Mouse (Mus musculus) spleen, embryonic (tissue): Measurements from ENCODE around the gene Jag1.

ENCODE experiments used
- CTCF ChIA-PET: fragments of 350-600 bp; sonication (Branson Sonifier 250); formaldehyde crosslinking; loops from one replicate; lab custom pipeline; 2022; lab: Charles Lee

The Jag1 gene

DNA sequence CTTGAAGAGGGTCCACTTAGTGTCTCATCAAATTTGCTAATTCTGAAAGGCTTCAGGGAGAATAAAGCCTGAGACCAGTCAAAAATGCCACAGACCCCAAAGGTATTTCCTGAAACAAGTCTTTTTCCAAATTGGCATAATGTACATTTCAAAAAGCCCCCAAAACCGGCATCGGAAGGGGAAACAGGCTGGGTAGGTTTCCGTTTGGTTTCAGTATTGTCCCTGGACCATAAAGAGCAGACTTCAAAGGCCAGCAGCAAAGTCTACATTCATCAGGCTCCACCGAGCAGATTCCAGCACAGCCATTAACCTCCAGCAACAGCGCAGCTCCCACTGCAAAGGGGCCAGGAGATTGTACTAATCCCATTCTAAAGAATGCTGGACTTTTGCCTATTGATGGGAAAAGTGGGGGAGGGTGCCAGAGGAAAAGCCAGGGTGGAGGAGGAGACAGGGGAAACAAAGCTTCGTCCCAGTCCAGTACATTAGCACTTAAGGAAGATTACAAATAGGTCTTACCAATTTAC is 17.2 kb downstream of the Jag1 start:
- CTCF ChIA-PET = no interaction called here

GRCm38 (mm10) chr2:137098269-137099035 is 18.0 kb downstream of the Jag1 start:
- CTCF ChIA-PET = no interaction called here

GRCm38 (mm10) chr2:137096981-137097460 is 19.4 kb downstream of the Jag1 start:
- CTCF ChIA-PET = no interaction called here

DNA sequence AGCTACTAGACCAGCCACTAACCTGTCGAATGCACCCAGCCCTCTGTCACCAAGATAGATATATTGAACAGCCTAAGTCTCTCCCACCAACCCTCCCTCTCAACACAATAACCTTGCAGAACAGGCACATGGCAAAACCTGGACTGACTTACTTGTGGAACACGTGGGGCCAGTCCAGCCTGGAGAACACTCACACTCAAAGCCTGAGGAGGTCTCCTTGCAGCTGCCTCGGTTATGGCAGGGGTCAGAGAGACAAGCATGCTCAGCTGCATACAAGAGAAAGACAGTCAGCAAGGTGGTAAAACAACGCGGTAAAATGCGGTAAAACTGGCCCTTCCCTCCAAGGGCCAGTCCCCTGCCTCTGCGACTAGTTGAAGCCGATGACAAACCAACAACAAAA is 22.1 kb downstream of the Jag1 start:
- CTCF ChIA-PET = no interaction called here

DNA sequence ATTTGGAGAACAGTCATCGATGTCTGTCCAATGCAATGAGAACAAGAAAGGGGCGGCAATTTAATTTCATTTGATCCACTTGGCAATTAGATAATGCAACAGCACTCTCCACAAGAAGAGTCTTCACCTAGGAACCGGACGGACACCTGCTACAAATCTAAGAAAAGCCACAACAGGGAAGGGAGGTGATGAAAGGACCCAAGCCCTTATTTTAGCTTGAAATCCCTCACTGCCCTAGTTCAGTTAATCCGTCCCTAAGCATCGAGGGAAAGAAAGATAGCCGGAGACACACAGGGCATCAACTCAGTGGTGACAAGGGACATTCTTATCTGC is 23.2 kb downstream of the Jag1 start:
- CTCF ChIA-PET = no interaction called here

- CTCF ChIA-PET = no interaction called here
These were observed 23.7 kb downstream of the Jag1 start for GRCm38 (mm10) chr2:137092523-137093297.

GRCm38 (mm10) chr2:137091766-137092522 is 24.5 kb downstream of the Jag1 start:
- CTCF ChIA-PET = no interaction called here

GRCm38 (mm10) chr2:137087705-137088104 is 28.7 kb downstream of the Jag1 start:
- CTCF ChIA-PET = no interaction called here

DNA sequence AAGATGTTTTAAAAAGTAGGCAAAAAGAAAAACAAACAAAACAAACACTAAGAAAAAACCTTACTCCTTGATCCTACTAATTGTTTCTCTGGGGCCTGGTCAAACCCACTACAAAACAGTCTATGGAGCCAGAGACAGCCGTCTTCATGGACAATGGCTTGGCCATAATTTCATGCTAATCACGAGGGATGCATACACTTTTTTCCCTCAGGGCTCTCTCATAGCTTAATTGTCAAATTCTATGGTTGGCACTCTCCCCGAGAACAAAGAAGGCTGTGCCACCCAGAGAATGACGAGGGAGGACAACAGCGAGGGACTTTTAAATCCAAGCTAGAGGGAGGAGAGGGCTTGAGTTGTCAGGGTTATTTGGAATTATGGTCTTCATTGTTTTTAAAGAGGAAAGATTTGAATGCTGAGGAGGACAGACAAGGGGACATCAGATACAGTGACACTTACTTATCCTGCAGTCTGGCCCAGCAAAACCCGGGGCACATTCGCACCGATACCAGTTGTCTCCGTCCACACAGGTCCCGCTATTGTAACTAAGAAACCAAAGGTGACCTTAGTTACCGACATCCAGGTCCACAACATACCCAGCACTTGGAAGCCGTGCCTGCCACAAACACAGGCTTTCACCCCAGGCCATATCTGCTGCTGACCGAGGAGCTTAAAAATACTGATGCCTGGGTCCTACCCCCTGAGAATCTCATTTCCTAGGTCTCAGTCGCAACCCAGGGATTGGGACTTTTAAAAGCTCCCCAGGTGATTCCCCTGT is 29.6 kb downstream of the Jag1 start:
- CTCF ChIA-PET = no interaction called here

GRCm38 (mm10) chr2:137085257-137085656 is 31.2 kb downstream of the Jag1 start:
- CTCF ChIA-PET = no interaction called here

- CTCF ChIA-PET = no interaction called here
These were observed 33.4 kb downstream of the Jag1 start for GRCm38 (mm10) chr2:137082896-137083620.

GRCm38 (mm10) chr2:137081001-137081400 is 35.4 kb downstream of the Jag1 start:
- CTCF ChIA-PET = no interaction called here

- CTCF ChIA-PET = no interaction called here
These were observed 36.0 kb downstream of the Jag1 start for GRCm38 (mm10) chr2:137080468-137080867.

DNA sequence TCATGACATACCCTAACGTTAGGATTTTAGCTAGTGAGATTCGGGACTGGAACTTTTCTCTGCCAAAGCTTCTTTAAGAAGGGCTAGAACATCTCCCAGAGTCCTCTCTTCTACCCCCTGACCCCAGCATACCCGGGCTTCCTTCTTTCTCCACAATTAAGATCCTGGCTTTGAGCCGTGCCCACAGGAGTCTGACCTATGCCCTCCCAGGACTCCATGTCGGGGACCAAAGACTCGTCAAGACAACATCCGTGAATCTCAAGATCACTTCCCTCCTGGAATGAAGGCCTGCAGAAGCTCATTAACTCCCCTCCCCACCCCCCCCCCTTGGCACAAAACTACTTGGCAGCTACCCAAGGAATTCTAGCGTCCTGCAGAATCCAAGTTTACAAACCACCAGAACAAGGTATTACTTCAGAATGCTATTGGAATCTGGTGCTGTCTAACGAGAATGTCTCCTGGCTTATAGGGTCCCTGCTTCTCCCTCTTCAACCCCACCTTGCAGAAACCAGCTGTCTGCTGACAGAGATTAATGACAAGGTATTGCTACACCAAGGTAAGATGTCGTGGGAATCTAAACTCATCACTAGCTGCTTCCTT is 36.6 kb downstream of the Jag1 start:
- CTCF ChIA-PET = interaction anchor here (0.6 kb wide), 1 partner anchor 100 kb away, joined by 4 read pairs; no protein-coding TSS in a partner anchor

- CTCF ChIA-PET = no interaction called here
These were observed 37.7 kb downstream of the Jag1 start for GRCm38 (mm10) chr2:137078771-137079170.

GRCm38 (mm10) chr2:137074313-137074620 is 42.2 kb downstream of the Jag1 start:
- CTCF ChIA-PET = interaction anchor here (0.8 kb wide), 1 partner anchor 14 kb away, joined by 6 read pairs; no protein-coding TSS in a partner anchor

- CTCF ChIA-PET = interaction anchor here (0.8 kb wide), 1 partner anchor 14 kb away, joined by 6 read pairs; no protein-coding TSS in a partner anchor
These were observed 42.8 kb downstream of the Jag1 start for GRCm38 (mm10) chr2:137073473-137074312.

GRCm38 (mm10) chr2:137067479-137068110 is 48.8 kb downstream of the Jag1 start:
- CTCF ChIA-PET = no interaction called here

- CTCF ChIA-PET = no interaction called here
These were observed 51.9 kb downstream of the Jag1 start for GRCm38 (mm10) chr2:137064513-137064912.
